26 mouse cellular contexts compared by ENCODE assay signal in genomic region chr14:54385968-54386618, GRCm38 (mm10). TPM values are rescaled to one million over a fixed set of nuclear protein-coding genes. Genes with fewer than 3 reads are reported as not detected.
DNase-seq lines count a peak whose midpoint lies in the region; ATAC-seq and TF ChIP-seq lines count a peak whose summit lies in the region.
"Had no signal": no experiment of that assay in that cellular context is flagged by ENCODE, and none has a peak within 500 bp of the region (broad histone marks: within the 10 kb centered on the region; RNA-seq: fewer than 3 reads in every experiment).

No protein-coding gene starts in this region.

- no peaks in the 10 kb centered on the region for H3K27me3 ChIP-seq in intestine, embryonic 16.5 days (replicated peaks; ENCODE audit: control insufficient read depth, insufficient read depth, low read length)
- H3K27me3 ChIP-seq in stomach, postnatal 0 days (ENCODE audit: control insufficient read depth, insufficient read depth, low read length), result no peaks in the 10 kb centered on the region
- H3K27me3 ChIP-seq: embryonic facial prominence, embryonic 15.5 days; heart, embryonic 13.5 days; hindbrain, embryonic 13.5 days; liver, embryonic 15.5 days; lung, embryonic 15.5 days; midbrain, embryonic 15.5 days; neural tube, embryonic 12.5 days had no signal

- H3K9ac ChIP-seq in intestine, embryonic 16.5 days (ENCODE audit: low read depth, low read length), result 0 out of 2 replicates have a peak overlapping the region, but pooled peaks have one; percentile 13
- H3K9ac ChIP-seq in stomach, postnatal 0 days (ENCODE audit: low read length), result no peak overlapping the region
- H3K9ac ChIP-seq: embryonic facial prominence, embryonic 15.5 days; heart, embryonic 13.5 days; hindbrain, embryonic 13.5 days; liver, embryonic 15.5 days; lung, embryonic 15.5 days; midbrain, embryonic 15.5 days; neural tube, embryonic 12.5 days had no signal

- peak; percentile 73 for DNase-seq in kidney, adult 8-10 months
- DNase-seq in kidney, postnatal 10 days, result peak; percentile 57
- no peak for DNase-seq in stomach, postnatal 0 days (ENCODE audit: low spot score)
- no peak for DNase-seq in adrenal gland, postnatal 14 days
- DNase-seq in right cerebral cortex, postnatal 36 days (ENCODE audit: low spot score in 2 of 2), result no peak
- no peak for DNase-seq in gastrocnemius, adult 18-20 months (ENCODE audit: low spot score)
- DNase-seq: adrenal gland, postnatal 36 days; cerebellum, adult 9-11 months; gastrocnemius, postnatal 36 days; heart, adult 2 months; heart, postnatal 14 days; left cerebral cortex, postnatal 4 days; liver; lung, postnatal 36 days; right cerebral cortex, postnatal 25 days; thymus, adult 2 months had no signal

- WGBS in intestine, embryonic 16.5 days, result 74% methylated on average over 7 of the region's 7 CpGs
- WGBS in stomach, postnatal 0 days, result 75% methylated on average over 7 of the region's 7 CpGs

- H3K9me3 ChIP-seq in intestine, embryonic 16.5 days (ENCODE audit: control insufficient read depth, low read length), result no peaks in the 10 kb centered on the region
- no peaks in the 10 kb centered on the region for H3K9me3 ChIP-seq in stomach, postnatal 0 days (ENCODE audit: control insufficient read depth, low read length)
- H3K9me3 ChIP-seq: embryonic facial prominence, embryonic 15.5 days; heart, embryonic 13.5 days; hindbrain, embryonic 13.5 days; liver, embryonic 15.5 days; lung, embryonic 15.5 days; midbrain, embryonic 15.5 days; neural tube, embryonic 12.5 days had no signal

- peaks cover 42% of the 10 kb centered on the region for H3K4me1 ChIP-seq in intestine, embryonic 16.5 days (ENCODE audit: control insufficient read depth, insufficient read depth, low read length)
- H3K4me1 ChIP-seq in stomach, postnatal 0 days (replicated peaks; ENCODE audit: control insufficient read depth, insufficient read depth), result no peaks in the 10 kb centered on the region
- H3K4me1 ChIP-seq: embryonic facial prominence, embryonic 15.5 days; hindbrain, embryonic 13.5 days; midbrain, embryonic 15.5 days; neural tube, embryonic 12.5 days had no signal

- TF ChIP-seq EP300 in stomach, postnatal 0 days (optimal IDR thresholded peaks at IDR 0.05), result no peak

- TF ChIP-seq CTCF in stomach, postnatal 0 days (IDR thresholded peaks at IDR 0.05; ENCODE audit: low read depth), result no peak

- peak overlapping the region; percentile 60 for H3K27ac ChIP-seq in intestine, embryonic 16.5 days (ENCODE audit: low read length)
- H3K27ac ChIP-seq in stomach, postnatal 0 days (replicated peaks), result no peak overlapping the region
- H3K27ac ChIP-seq: embryonic facial prominence, embryonic 15.5 days; heart, adult 2 months; heart, embryonic 13.5 days; hindbrain, embryonic 13.5 days; liver, embryonic 15.5 days; lung, embryonic 15.5 days; midbrain, embryonic 15.5 days; neural tube, embryonic 12.5 days had no signal

- no peak overlapping the region for H3K4me3 ChIP-seq in intestine, embryonic 16.5 days (ENCODE audit: low read length)
- no peak overlapping the region for H3K4me3 ChIP-seq in stomach, postnatal 0 days (ENCODE audit: low read depth, low read length)
- H3K4me3 ChIP-seq: embryonic facial prominence, embryonic 15.5 days; heart, adult 2 months; heart, embryonic 13.5 days; hindbrain, embryonic 13.5 days; liver, embryonic 15.5 days; lung, embryonic 15.5 days; megakaryocyte, embryonic 14.5 days; midbrain, embryonic 15.5 days; neural tube, embryonic 12.5 days had no signal

- H3K36me3 ChIP-seq in intestine, embryonic 16.5 days (ENCODE audit: control insufficient read depth, insufficient read depth, low read length), result no peaks in the 10 kb centered on the region
- H3K36me3 ChIP-seq in stomach, postnatal 0 days (ENCODE audit: control insufficient read depth, insufficient read depth, low read length), result no peaks in the 10 kb centered on the region
- H3K36me3 ChIP-seq: embryonic facial prominence, embryonic 15.5 days; heart, embryonic 13.5 days; hindbrain, embryonic 13.5 days; liver, embryonic 15.5 days; lung, embryonic 15.5 days; midbrain, embryonic 15.5 days; neural tube, embryonic 12.5 days had no signal

- no peak overlapping the region for H3K4me2 ChIP-seq in intestine, embryonic 16.5 days (ENCODE audit: low read depth, low read length)
- no peak overlapping the region for H3K4me2 ChIP-seq in stomach, postnatal 0 days (replicated peaks; ENCODE audit: low read depth)
- H3K4me2 ChIP-seq: embryonic facial prominence, embryonic 15.5 days; heart, embryonic 13.5 days; hindbrain, embryonic 13.5 days; liver, embryonic 15.5 days; lung, embryonic 15.5 days; midbrain, embryonic 15.5 days; neural tube, embryonic 12.5 days had no signal

- ATAC-seq in intestine, embryonic 16.5 days, result 0 out of 2 replicates have a peak, but pooled peaks have one; percentile 10
- peak; percentile 30 for ATAC-seq in stomach, postnatal 0 days (ENCODE audit: low FRiP score, low TSS enrichment)
- ATAC-seq: forebrain, embryonic 14.5 days; midbrain, embryonic 15.5 days had no signal

RNA-seq across cellular contexts. Expression of gene Oxa1l, which starts 25.5 kb away (rescaled TPM):
- 42.9 and 48.6 TPM in 2 replicates for polyA plus RNA-seq in intestine, embryonic 16.5 days (2015; fragmentation: Nextera tagmentation; extraction: Ambion mirVana)
- polyA plus RNA-seq in stomach, postnatal 0 days (2015; fragmentation: Nextera tagmentation; extraction: Ambion mirVana), result 30.5 and 31.7 TPM in 2 replicates
- total RNA-seq in adrenal gland, postnatal 14 days (2021), result 126 and 161 TPM in 2 replicates
- total RNA-seq in gastrocnemius, adult 18-20 months (2021), result 10 to 100 TPM; 49.1 to 54.0 TPM

RNA-seq across cellular contexts. Expression of gene Slc7a7, which starts 31.5 kb away (rescaled TPM):
- 93.8 and 111 TPM in 2 replicates for polyA plus RNA-seq in intestine, embryonic 16.5 days (2015; fragmentation: Nextera tagmentation; extraction: Ambion mirVana)
- polyA plus RNA-seq in stomach, postnatal 0 days (2015; fragmentation: Nextera tagmentation; extraction: Ambion mirVana), result 9.3 and 9.5 TPM in 2 replicates
- total RNA-seq in adrenal gland, postnatal 14 days (2021), result 4.6 and 6.5 TPM in 2 replicates
- total RNA-seq in gastrocnemius, adult 18-20 months (2021), result under 1 TPM; 0.52 to 0.73 TPM

RNA-seq across cellular contexts. Expression of gene Mrpl52, which starts 40.6 kb away (rescaled TPM):
- polyA plus RNA-seq in intestine, embryonic 16.5 days (2015; fragmentation: Nextera tagmentation; extraction: Ambion mirVana), result 249 and 267 TPM in 2 replicates
- 312 and 339 TPM in 2 replicates for polyA plus RNA-seq in stomach, postnatal 0 days (2015; fragmentation: Nextera tagmentation; extraction: Ambion mirVana)
- 186 TPM in 2 replicates for total RNA-seq in adrenal gland, postnatal 14 days (2021)
- 100 to 1,000 TPM in 1 of 2 experiments, 10 to 100 TPM in 1; 100.0 to 110 TPM for total RNA-seq in gastrocnemius, adult 18-20 months (2021)

RNA-seq across cellular contexts. Expression of gene Mmp14, which starts 45.3 kb away (rescaled TPM):
- 89.7 and 90.7 TPM in 2 replicates for polyA plus RNA-seq in intestine, embryonic 16.5 days (2015; fragmentation: Nextera tagmentation; extraction: Ambion mirVana)
- 63.9 and 70.4 TPM in 2 replicates for polyA plus RNA-seq in stomach, postnatal 0 days (2015; fragmentation: Nextera tagmentation; extraction: Ambion mirVana)
- 77.7 and 101 TPM in 2 replicates for total RNA-seq in adrenal gland, postnatal 14 days (2021)
- 10 to 100 TPM in 1 of 2 experiments, 1 to 10 TPM in 1; 7.3 to 10.6 TPM for total RNA-seq in gastrocnemius, adult 18-20 months (2021)

Comparison
In these comparisons a context has a peak if more than half of its experiments do, and no peak if none do; other contexts are left out.
1. DNase-seq: peak in kidney, adult 8-10 months (2 of 2) and kidney, postnatal 10 days (single experiment); none in stomach, postnatal 0 days (single experiment), adrenal gland, postnatal 14 days (single experiment), right cerebral cortex, postnatal 36 days (0 of 2) and gastrocnemius, adult 18-20 months (single experiment).